Mouse (Mus musculus) liver, postnatal 0 days (tissue): ENCODE measurements around the gene Hist1h2bb.

ENCODE experiments used
- CTCF ChIP-seq: sonication (generic); IDR thresholded peaks from 2 replicates; pipeline ENCODE4 v1.5.1; 2016; ENCODE audit warnings: antibody characterized with exemption, low read depth
- EP300 ChIP-seq: IDR thresholded peaks from 2 replicates; pipeline ENCODE4 v1.6.1; 2016; ENCODE audit warnings: antibody characterized with exemption, low read depth, mild to moderate bottlenecking

GRCm38 (mm10) chr13:23737091-23737490, 9.4 kb upstream of the Hist1h2bb start:
- TF ChIP-seq CTCF (no peak), EP300 (no peak)
